In genomic region chr19:37800161-37800660, GRCm38 (mm10) we compare ENCODE assay signal across 20 mouse cellular contexts.
DNase-seq lines count a peak whose midpoint lies in the region; ATAC-seq lines count a peak whose summit lies in the region.
"Had no signal": no experiment of that assay in that cellular context is flagged by ENCODE, and none has a peak within 500 bp of the region (broad histone marks: within the 10 kb centered on the region; RNA-seq: fewer than 3 reads in every experiment).

No protein-coding gene starts in this region.

- no peak for ATAC-seq in megakaryocyte-erythroid progenitor cell, adult 5-6 weeks (replicated peaks; ENCODE audit: low FRiP score, low TSS enrichment, poor library complexity, severe bottlenecking)
- ATAC-seq: forebrain, embryonic 15.5 days; inflammation-experienced regulatory T-cells, adult 6 months; liver, embryonic 12.5 days; liver, postnatal 0 days had no signal

- peak; percentile 26 for DNase-seq in embryo, embryonic 10.5 days (ENCODE audit: low spot score)
- DNase-seq in embryo, embryonic 9.5 days (ENCODE audit: extremely low spot score): no peak
- peak; percentile 9 for DNase-seq in embryo, embryonic 11.5 days (ENCODE audit: low read depth, low spot score)
- DNase-seq in hindlimb bud, embryonic 11.5 days (ENCODE audit: extremely low spot score, low read depth, low spot score): peak; percentile 26
- DNase-seq in neural tube, embryonic 10.5 days (ENCODE audit: extremely low spot score, low spot score): no peak
- no peak for DNase-seq in layer of hippocampus, adult 18-20 months (ENCODE audit: low spot score in 2 of 2)
- DNase-seq: adrenal gland, postnatal 25 days; cerebellum, adult 11-12 months; cerebellum, postnatal 10 days; heart, postnatal 36 days; kidney, adult 11 months; kidney, postnatal 14 days; liver, postnatal 0 days; lung, postnatal 4 days; midbrain, embryonic 14.5 days; right cerebral cortex, postnatal 25 days had no signal

Comparison
In these comparisons a context has a peak if more than half of its experiments do, and no peak if none do; other contexts are left out.
1. DNase-seq: peak in embryo, embryonic 10.5 days (single experiment), embryo, embryonic 11.5 days (single experiment) and hindlimb bud, embryonic 11.5 days (single experiment); none in embryo, embryonic 9.5 days (single experiment), neural tube, embryonic 10.5 days (single experiment) and layer of hippocampus, adult 18-20 months (0 of 2).